Mouse (Mus musculus) lung, postnatal 36 days (tissue): Measurements from ENCODE around the gene Eif2ak3.

Source experiments
- DNase-seq: peaks from one replicate; pipeline ENCODE4 v3.0.0; 2022; ENCODE audit warnings: mixed read lengths

Eif2ak3 gene

DNA sequence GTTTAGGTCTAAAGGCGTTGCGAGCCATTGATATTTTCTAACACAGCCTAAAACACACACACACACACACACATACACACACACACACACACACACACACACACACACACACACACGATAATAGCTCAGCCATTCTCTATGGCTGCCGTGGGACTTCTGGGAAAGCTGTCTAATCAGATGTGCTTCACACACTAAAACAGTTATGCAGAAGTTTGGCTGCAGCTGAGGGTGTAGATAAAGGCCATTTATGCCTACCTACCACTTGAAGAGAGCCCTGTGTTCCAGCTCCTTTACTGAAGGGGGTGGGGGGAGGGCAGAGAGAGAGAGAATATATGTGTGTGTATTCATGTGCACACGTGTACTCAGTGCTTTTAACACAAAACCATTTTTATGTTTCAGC lies 59.4 kb downstream of the Eif2ak3 start:
- DNase-seq, result no peak

DNA sequence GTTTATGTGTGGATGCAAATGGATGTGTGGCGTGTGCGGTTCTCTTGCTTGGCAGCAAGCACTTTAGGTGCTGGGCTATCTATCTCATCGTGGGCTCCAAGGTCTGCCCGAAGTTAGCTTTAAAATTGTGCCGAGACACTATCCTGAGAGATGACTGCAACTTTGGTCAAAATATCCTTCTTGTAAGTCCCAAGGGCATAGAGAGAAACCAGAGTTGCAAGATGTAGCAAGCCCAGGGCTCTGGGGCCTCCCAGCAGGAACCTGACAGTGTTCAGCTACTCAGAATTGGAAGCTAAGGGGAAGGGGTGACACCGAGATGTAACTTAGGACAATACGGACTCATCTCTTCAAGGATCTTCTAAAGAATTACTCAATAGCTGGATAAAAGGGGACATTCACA lies 65.3 kb downstream of the Eif2ak3 start:
- DNase-seq, result no peak

DNA sequence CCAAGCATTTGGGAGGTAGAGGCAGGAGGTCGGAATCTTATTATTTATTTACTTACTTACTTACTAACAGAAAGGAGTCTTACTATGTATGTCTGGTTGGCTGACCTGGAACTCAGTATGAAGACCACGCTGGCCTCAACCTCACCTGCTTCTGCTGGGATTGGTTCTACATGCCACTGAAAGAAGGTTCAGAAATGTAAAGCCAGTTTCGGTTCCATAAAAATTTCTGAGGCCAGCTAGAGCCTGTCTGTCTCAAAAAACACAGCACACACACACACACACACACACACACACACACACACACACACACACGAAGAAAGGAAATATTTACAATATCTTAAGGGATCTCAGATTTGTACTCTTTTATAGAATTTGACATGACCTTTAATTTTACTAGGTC lies 66.0 kb downstream of the Eif2ak3 start:
- DNase-seq, result no peak

DNA sequence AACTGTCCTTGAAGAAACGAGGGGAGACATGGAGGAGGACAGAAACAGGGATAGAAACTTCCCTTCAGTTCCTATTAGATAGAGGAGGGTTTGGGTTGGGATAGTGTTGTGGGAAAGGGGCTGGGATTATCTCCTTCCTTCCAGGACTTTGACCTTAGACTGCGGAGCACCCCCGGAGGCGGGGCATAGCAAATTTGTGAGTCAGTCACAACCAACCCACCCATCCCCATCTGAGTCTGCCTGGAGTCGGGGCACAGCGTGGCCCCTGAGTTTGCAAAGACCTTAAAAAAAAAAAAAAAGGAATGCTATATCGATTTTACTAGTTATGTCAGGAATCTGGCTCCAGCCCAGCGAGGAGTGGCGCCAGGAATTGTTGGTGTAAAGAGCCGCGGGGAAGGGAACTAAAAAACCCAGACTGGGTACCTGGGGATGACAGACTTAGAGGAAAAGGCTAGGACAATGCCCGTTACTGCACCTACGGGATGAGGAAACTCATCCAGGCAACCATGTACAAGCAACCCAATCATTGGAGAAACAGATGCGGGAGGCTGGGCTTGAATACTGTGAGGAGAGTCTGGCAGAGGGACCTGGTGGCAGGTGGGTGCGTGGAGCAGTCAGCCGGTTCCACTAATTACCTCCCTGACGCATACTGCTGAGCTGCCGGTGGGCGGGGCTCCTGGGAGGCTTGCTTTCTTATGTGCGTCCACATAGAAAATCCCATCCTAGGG lies 67.5 kb downstream of the Eif2ak3 start:
- DNase-seq, result no peak

DNA sequence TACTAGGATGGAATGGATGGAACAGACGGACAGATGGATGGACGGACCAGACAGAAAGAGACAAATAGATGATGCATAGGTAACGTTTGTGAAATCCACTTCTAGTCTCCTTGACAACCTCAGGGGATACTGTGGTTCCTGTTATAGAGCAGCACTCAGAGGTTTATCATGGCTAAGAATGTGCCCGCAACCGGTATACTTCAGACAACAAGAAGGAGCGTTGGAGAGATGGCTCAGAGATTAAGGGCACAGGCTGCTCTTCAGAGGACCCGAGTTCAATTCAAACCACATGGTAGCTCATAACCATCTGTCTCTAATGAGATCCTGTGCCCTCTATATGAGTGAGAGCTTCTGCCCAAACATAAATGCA lies 68.1 kb downstream of the Eif2ak3 start:
- no peak for DNase-seq

DNA sequence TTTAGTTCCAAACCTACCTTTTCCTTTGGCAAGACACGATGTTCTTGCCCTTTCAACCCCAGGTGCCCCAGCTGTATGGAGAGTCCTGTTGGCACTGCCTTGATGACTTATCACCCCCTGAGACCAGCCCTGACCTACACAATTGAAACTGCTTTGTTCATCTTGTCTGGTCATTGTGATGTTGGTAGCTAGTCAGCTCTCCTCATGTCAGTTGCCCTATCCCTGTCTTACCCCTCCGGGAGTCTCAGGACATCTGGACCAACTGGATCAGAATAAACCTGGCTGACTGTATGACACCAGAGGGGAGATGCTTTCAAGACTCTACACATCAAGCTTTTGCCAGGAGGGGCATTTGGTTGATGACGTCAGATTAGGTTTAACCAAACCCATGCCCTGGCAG lies 74.5 kb downstream of the Eif2ak3 start, which contains the start of gene Tex37:
Gene Tex37, minus strand, starts transcription at position 101 of the 400 bp plus-strand sequence.
- no peak for DNase-seq

DNA sequence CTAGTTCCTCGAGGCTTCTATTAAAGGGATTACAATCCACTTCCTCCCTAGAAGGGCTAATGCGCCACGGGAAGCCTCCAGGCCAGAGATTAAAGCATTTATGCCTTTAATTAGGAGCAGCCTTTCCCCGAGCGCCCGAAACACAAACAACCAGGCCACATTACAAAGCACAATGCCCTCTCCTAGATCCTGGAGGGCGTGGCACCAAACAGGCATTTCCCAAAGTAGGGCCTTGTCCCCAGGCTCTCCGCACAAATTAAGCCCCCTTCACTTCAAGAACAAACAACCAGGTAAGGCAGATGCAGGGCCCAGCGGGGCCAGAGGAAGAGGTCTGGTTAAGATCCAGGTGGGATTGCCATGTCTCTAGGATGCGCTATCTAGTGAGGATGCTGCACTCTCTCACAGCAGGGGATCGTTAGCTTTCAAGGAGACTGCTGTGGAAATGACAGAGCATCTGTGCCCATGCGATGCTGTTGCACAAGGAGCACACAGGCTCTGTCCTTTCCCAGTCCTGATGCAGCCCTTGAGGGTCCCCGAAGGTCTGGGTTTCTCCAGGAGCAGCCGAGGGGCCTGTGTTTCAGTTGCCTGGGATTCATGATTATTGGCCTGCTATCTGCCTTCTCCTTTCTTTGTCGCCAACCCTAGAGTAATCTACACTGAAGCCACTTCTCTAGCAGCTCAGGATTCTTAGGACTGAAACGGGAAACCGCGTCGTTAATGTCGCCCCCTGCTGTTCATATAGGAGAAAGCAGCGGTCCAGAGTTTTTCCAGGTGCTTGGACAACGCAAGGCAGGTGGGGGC lies 77.2 kb downstream of the Eif2ak3 start:
- DNase-seq, result peak; percentile 42

DNA sequence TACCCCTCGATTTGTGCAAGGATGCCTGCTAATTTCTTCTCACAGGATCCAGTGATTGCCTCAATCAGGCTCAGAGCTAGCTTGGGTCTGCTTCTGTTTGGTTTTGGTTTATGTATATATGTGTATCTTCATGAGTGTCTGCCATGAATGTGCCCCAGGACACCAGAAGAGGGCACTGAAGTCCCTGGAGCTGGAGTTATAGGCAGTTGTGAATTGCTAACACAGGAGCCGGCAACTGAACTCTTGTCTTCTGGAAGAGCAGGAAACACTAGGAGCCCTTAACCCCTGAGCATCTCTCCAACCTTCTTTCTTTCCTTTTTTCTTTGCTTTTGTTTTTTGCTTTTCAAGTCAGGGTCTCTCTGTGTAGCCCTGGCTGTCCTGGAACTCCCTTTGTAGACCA lies 87.5 kb downstream of the Eif2ak3 start:
- DNase-seq, result no peak

DNA sequence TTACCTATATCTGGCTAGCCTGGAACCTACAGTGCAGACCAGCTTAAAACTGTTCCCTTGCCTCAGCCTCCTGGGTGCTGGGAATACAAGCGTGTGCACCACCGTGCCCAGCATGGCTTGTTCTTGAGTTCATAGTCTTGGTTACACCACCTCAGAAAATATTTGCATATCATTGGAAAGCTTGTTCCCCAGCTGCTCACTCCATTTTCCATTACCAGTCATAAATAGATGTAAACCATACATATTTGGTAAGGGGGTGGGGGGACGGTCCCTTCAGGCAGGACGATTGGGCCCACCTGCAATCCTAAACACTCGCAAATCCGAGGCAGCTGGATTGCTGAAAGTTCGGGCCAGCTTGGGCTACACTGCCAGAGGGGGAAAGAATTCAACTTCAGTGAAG lies 109.0 kb downstream of the Eif2ak3 start:
- no peak for DNase-seq

DNA sequence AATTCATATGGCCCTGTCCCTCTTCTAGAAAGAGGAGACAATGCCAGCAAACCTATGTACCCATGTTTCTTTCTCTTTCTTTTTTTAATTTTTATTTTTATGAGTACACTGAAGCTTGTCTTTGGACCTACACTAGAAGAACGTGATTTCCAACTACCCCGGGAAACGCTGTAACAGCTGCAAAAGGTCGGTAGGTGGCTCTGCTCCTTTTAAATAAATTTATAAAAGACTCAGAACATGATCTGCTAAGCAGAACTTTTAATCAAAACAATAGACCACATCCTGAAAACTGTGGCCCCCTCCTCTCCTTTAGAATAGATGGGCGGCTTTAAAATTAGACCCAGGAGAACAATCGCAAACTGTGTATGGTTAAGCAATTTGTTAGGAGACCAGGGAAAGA lies 109.7 kb downstream of the Eif2ak3 start:
- peak; percentile 42 for DNase-seq
